ENCODE assay signal across 18 mouse cellular contexts in genomic region chr16:84864656-84865055, GRCm38 (mm10).
"Had no signal": no experiment of that assay in that cellular context is flagged by ENCODE, and none has a peak within 500 bp of the region (broad histone marks: within the 10 kb centered on the region; RNA-seq: fewer than 3 reads in every experiment).

No protein-coding gene starts in this region.

- H3K27me3 ChIP-seq: kidney, embryonic 15.5 days; limb, embryonic 13.5 days; liver, embryonic 12.5 days; liver, embryonic 15.5 days; lung, embryonic 15.5 days; midbrain, embryonic 12.5 days; midbrain, embryonic 15.5 days; neural tube, embryonic 13.5 days had no signal

- ATAC-seq: liver, embryonic 12.5 days; midbrain, embryonic 15.5 days had no signal

- H3K9me3 ChIP-seq: kidney, embryonic 15.5 days; limb, embryonic 13.5 days; liver, embryonic 12.5 days; liver, embryonic 15.5 days; lung, embryonic 15.5 days; midbrain, embryonic 12.5 days; midbrain, embryonic 15.5 days; neural tube, embryonic 13.5 days had no signal

- H3K27ac ChIP-seq: kidney, embryonic 15.5 days; limb, embryonic 13.5 days; liver, embryonic 12.5 days; liver, embryonic 15.5 days; lung, embryonic 15.5 days; midbrain, embryonic 12.5 days; midbrain, embryonic 15.5 days; neural tube, embryonic 13.5 days had no signal

- DNase-seq: kidney, adult 8-10 months; kidney, postnatal 10 days; kidney, postnatal 36 days; left cerebral cortex, postnatal 4 days; liver; lung, adult 18-20 months; lung, postnatal 14 days; lung, postnatal 4 days; thymus, adult 18-20 months; thymus, postnatal 36 days had no signal

- H3K4me3 ChIP-seq: kidney, embryonic 15.5 days; limb, embryonic 13.5 days; liver, embryonic 12.5 days; liver, embryonic 15.5 days; lung, embryonic 15.5 days; midbrain, embryonic 12.5 days; midbrain, embryonic 15.5 days; neural tube, embryonic 13.5 days had no signal

- H3K9ac ChIP-seq: kidney, embryonic 15.5 days; limb, embryonic 13.5 days; liver, embryonic 12.5 days; liver, embryonic 15.5 days; lung, embryonic 15.5 days; midbrain, embryonic 12.5 days; midbrain, embryonic 15.5 days; neural tube, embryonic 13.5 days had no signal

- H3K4me2 ChIP-seq: kidney, embryonic 15.5 days; limb, embryonic 13.5 days; liver, embryonic 12.5 days; liver, embryonic 15.5 days; lung, embryonic 15.5 days; midbrain, embryonic 12.5 days; midbrain, embryonic 15.5 days; neural tube, embryonic 13.5 days had no signal

- H3K4me1 ChIP-seq: kidney, embryonic 15.5 days; limb, embryonic 13.5 days; liver, embryonic 12.5 days; liver, embryonic 15.5 days; lung, embryonic 15.5 days; midbrain, embryonic 12.5 days; midbrain, embryonic 15.5 days; neural tube, embryonic 13.5 days had no signal
